Mouse (Mus musculus): ENCODE measurements around the gene Ctf2. TPM values are rescaled to one million over a fixed set of nuclear protein-coding genes. Genes with fewer than 3 reads are reported as not detected.
"Not testable (repeated sequence)": the region's sequence is repeated elsewhere in the genome, so short reads cannot be mapped to it uniquely, and the experiment has no call there.

The Ctf2 gene
- total RNA-seq, 1 experiment, result 0.71 TPM

- no peak for TF ChIP-seq HCFC1 (IDR thresholded peaks at IDR 0.05; ENCODE audit: borderline replicate concordance, insufficient read depth, low read length)
- no peak for TF ChIP-seq CHD2 (IDR thresholded peaks at IDR 0.05; ENCODE audit: low read depth, low read length)
- TF ChIP-seq ZC3H11A (IDR thresholded peaks at IDR 0.05; ENCODE audit: borderline replicate concordance, low read depth, low read length), result no peak
- no peak for TF ChIP-seq ZNF384 (IDR thresholded peaks at IDR 0.05; ENCODE audit: low read depth, low read length)
- no peak for TF ChIP-seq MAFK (IDR thresholded peaks at IDR 0.05; ENCODE audit: insufficient read depth, low read depth, low read length)
- in situ Hi-C loops (cut with MboI; ENCODE audit: low sequenced_read_pairs in 2 of 2, unreplicated experiment in 2 of 2), result no loop called here
- Histone ChIP-seq H3K27ac (ENCODE audit: insufficient read depth, low read depth, low read length, poor library complexity, severe bottlenecking) (no peak overlapping the region), H3K36me3 (ENCODE audit: control insufficient read depth, insufficient read depth, low read length, poor library complexity, severe bottlenecking) (peaks cover 17% of the 10 kb centered on the region; the same call in 1 of the 2 replicates), H3K4me1 (ENCODE audit: control insufficient read depth in 2 of 2, insufficient read depth in 2 of 2, low read length in 2 of 2, poor library complexity in 1 of 2) (peaks cover 0 to 14% of the 10 kb centered on the region in 2 experiments; a peak in 2 of 4 replicates), H3K9ac (ENCODE audit: insufficient read depth, low read depth, low read length, poor library complexity, severe bottlenecking) (no peak overlapping the region), H3K9me3 (ENCODE audit: control insufficient read depth, insufficient read depth, low read depth, low read length) (no peaks in the 10 kb centered on the region), H3K4me3 (ENCODE audit: insufficient read depth in 1 of 2, low read depth in 1 of 2, low read length in 2 of 2, poor library complexity in 1 of 2, severe bottlenecking in 1 of 2) (no peak overlapping the region)
- DNase-seq (ENCODE audit: low read depth, low spot score), result no peak
Measured at GRCm38 (mm10) chr7:127703561-127704178, 28.3 kb downstream of the Ctf2 start.

GRCm38 (mm10) chr7:127700712-127701331 lies 31.1 kb downstream of the Ctf2 start:
- in situ Hi-C loops (cut with MboI; ENCODE audit: low sequenced_read_pairs in 2 of 2, unreplicated experiment in 2 of 2), result no loop called here
- Histone ChIP-seq H3K9me3 (ENCODE audit: control insufficient read depth, insufficient read depth, low read depth, low read length) (no peaks in the 10 kb centered on the region), H3K4me1 (ENCODE audit: control insufficient read depth in 2 of 2, insufficient read depth in 2 of 2, low read length in 2 of 2, poor library complexity in 1 of 2) (peaks cover 0 to 3% of the 10 kb centered on the region in 2 experiments; a peak in 1 of 4 replicates), H3K27ac (ENCODE audit: insufficient read depth, low read depth, low read length, poor library complexity, severe bottlenecking) (no peak overlapping the region), H3K9ac (ENCODE audit: insufficient read depth, low read depth, low read length, poor library complexity, severe bottlenecking) (no peak overlapping the region), H3K4me3 (ENCODE audit: insufficient read depth in 1 of 2, low read depth in 1 of 2, low read length in 2 of 2, poor library complexity in 1 of 2, severe bottlenecking in 1 of 2) (no peak overlapping the region), H3K36me3 (ENCODE audit: control insufficient read depth, insufficient read depth, low read length, poor library complexity, severe bottlenecking) (peaks cover 10% of the 10 kb centered on the region; the same call in 1 of the 2 replicates)
- TF ChIP-seq CHD2 (IDR thresholded peaks at IDR 0.05; ENCODE audit: low read depth, low read length) (no peak), ZC3H11A (IDR thresholded peaks at IDR 0.05; ENCODE audit: borderline replicate concordance, low read depth, low read length) (no peak), HCFC1 (IDR thresholded peaks at IDR 0.05; ENCODE audit: borderline replicate concordance, insufficient read depth, low read length) (no peak), MAFK (IDR thresholded peaks at IDR 0.05; ENCODE audit: insufficient read depth, low read depth, low read length) (no peak), ZNF384 (IDR thresholded peaks at IDR 0.05; ENCODE audit: low read depth, low read length) (no peak)
- no peak for DNase-seq (ENCODE audit: low read depth, low spot score)

GRCm38 (mm10) chr7:127698986-127699385 lies 33.0 kb downstream of the Ctf2 start:
- no peak for TF ChIP-seq MAFK (IDR thresholded peaks at IDR 0.05; ENCODE audit: insufficient read depth, low read depth, low read length)
- TF ChIP-seq CHD2 (IDR thresholded peaks at IDR 0.05; ENCODE audit: low read depth, low read length), result no peak
- no peak for TF ChIP-seq ZNF384 (IDR thresholded peaks at IDR 0.05; ENCODE audit: low read depth, low read length)
- TF ChIP-seq ZC3H11A (IDR thresholded peaks at IDR 0.05; ENCODE audit: borderline replicate concordance, low read depth, low read length), result no peak
- TF ChIP-seq HCFC1 (IDR thresholded peaks at IDR 0.05; ENCODE audit: borderline replicate concordance, insufficient read depth, low read length), result no peak
- H3K4me1 ChIP-seq (ENCODE audit: control insufficient read depth in 2 of 2, insufficient read depth in 2 of 2, low read length in 2 of 2, poor library complexity in 1 of 2), result no peaks in the 10 kb centered on the region

GRCm38 (mm10) chr7:127693730-127694129 lies 38.2 kb downstream of the Ctf2 start:
- DNase-seq (ENCODE audit: low read depth, low spot score); in situ Hi-C loops (cut with MboI; ENCODE audit: low sequenced_read_pairs in 2 of 2, unreplicated experiment in 2 of 2); H3K27ac ChIP-seq (ENCODE audit: insufficient read depth, low read depth, low read length, poor library complexity, severe bottlenecking); H3K4me1 ChIP-seq (ENCODE audit: control insufficient read depth in 2 of 2, insufficient read depth in 2 of 2, low read length in 2 of 2, poor library complexity in 1 of 2); H3K4me3 ChIP-seq (ENCODE audit: insufficient read depth in 1 of 2, low read depth in 1 of 2, low read length in 2 of 2, poor library complexity in 1 of 2, severe bottlenecking in 1 of 2); H3K9me3 ChIP-seq (ENCODE audit: control insufficient read depth, insufficient read depth, low read depth, low read length); H3K9ac ChIP-seq (ENCODE audit: insufficient read depth, low read depth, low read length, poor library complexity, severe bottlenecking); H3K36me3 ChIP-seq (ENCODE audit: control insufficient read depth, insufficient read depth, low read length, poor library complexity, severe bottlenecking): not testable (repeated sequence)

More at GRCm38 (mm10) chr7:127698986-127699385, 33.0 kb downstream of the Ctf2 start:
- in situ Hi-C loops (cut with MboI; ENCODE audit: low sequenced_read_pairs in 2 of 2, unreplicated experiment in 2 of 2), result no loop called here
- Histone ChIP-seq H3K27ac (ENCODE audit: insufficient read depth, low read depth, low read length, poor library complexity, severe bottlenecking) (no peak overlapping the region), H3K9ac (ENCODE audit: insufficient read depth, low read depth, low read length, poor library complexity, severe bottlenecking) (no peak overlapping the region), H3K4me3 (ENCODE audit: insufficient read depth in 1 of 2, low read depth in 1 of 2, low read length in 2 of 2, poor library complexity in 1 of 2, severe bottlenecking in 1 of 2) (no peak overlapping the region), H3K9me3 (ENCODE audit: control insufficient read depth, insufficient read depth, low read depth, low read length) (no peaks in the 10 kb centered on the region), H3K36me3 (ENCODE audit: control insufficient read depth, insufficient read depth, low read length, poor library complexity, severe bottlenecking) (0 out of 2 replicates have a peak, but pooled peaks cover 3% of the 10 kb centered on the region)
- DNase-seq (ENCODE audit: low read depth, low spot score), result no peak
